Mouse (Mus musculus) bone marrow macrophage, adult 2 months (primary cell): Measurements from ENCODE around the gene Gm43191.

Source experiments
- CTCF ChIP-seq: IDR thresholded peaks from 2 replicates; pipeline ENCODE4 v1.5.1; 2012; ENCODE audit warnings: low read depth, mild to moderate bottlenecking, low read length, moderate library complexity
- POLR2A ChIP-seq: IDR thresholded peaks from 2 replicates; pipeline ENCODE4 v1.6.1; 2012; ENCODE audit warnings: mild to moderate bottlenecking, low read depth, low read length, borderline replicate concordance

- TF ChIP-seq POLR2A, result no peak
- no peak for TF ChIP-seq CTCF
These were observed 27.6 kb downstream of the Gm43191 start for GRCm38 (mm10) chr3:116653278-116653945.
